In genomic region chr10:45486603-45486946, GRCm38 (mm10) we compare ENCODE assay signal across 9 mouse cellular contexts. TPM values are rescaled to one million over a fixed set of nuclear protein-coding genes. Genes with fewer than 3 reads are reported as not detected.
DNase-seq lines count a peak whose midpoint lies in the region; ATAC-seq lines count a peak whose summit lies in the region.
"Had no signal": no experiment of that assay in that cellular context is flagged by ENCODE, and none has a peak within 500 bp of the region (broad histone marks: within the 10 kb centered on the region; RNA-seq: fewer than 3 reads in every experiment).

No protein-coding gene starts in this region.

- ATAC-seq in heart, embryonic 15.5 days (replicated peaks; ENCODE audit: insufficient number of reproducible peaks, insufficient read depth, low FRiP score, low read depth), result 0 out of 2 replicates have a peak, but pooled peaks have one; percentile 56
- ATAC-seq in common myeloid progenitor, adult 5-6 weeks (replicated peaks; ENCODE audit: low read depth, poor library complexity, severe bottlenecking), result peak; percentile 43; the same call in 1 of the 2 replicates
- no peak for ATAC-seq in midbrain, embryonic 11.5 days (ENCODE audit: low FRiP score)

- no peaks in the 10 kb centered on the region for H3K9me3 ChIP-seq in heart, embryonic 15.5 days (replicated peaks)
- H3K9me3 ChIP-seq in hindbrain, embryonic 10.5 days, result no peaks in the 10 kb centered on the region
- H3K9me3 ChIP-seq in midbrain, embryonic 11.5 days (ENCODE audit: control insufficient read depth, low read length), result no peaks in the 10 kb centered on the region

- H3K4me1 ChIP-seq in heart, embryonic 15.5 days (replicated peaks), result peaks cover 12% of the 10 kb centered on the region
- H3K4me1 ChIP-seq in hindbrain, embryonic 10.5 days (replicated peaks), result peaks cover 6% of the 10 kb centered on the region; the same call in 1 of the 2 replicates
- no peaks in the 10 kb centered on the region for H3K4me1 ChIP-seq in midbrain, embryonic 11.5 days (ENCODE audit: control insufficient read depth, insufficient read depth, low read length)

- DNase-seq in heart, adult 11 months, result no peak
- DNase-seq in hindbrain, embryonic 10.5 days (ENCODE audit: low spot score), result peak; percentile 86
- no peak for DNase-seq in midbrain, embryonic 11.5 days (ENCODE audit: low spot score, missing footprints)
- no peak for DNase-seq in spleen, adult 18-20 months
- DNase-seq in left cerebral cortex, postnatal 25 days (ENCODE audit: low spot score in 2 of 2), result no peak
- no peak for DNase-seq in gastrocnemius, postnatal 14 days

- H3K36me3 ChIP-seq in heart, embryonic 15.5 days, result no peaks in the 10 kb centered on the region
- no peaks in the 10 kb centered on the region for H3K36me3 ChIP-seq in hindbrain, embryonic 10.5 days
- H3K36me3 ChIP-seq in midbrain, embryonic 11.5 days (ENCODE audit: control insufficient read depth, insufficient read depth, low read length), result no peaks in the 10 kb centered on the region

- intact Hi-C loops in left cerebral cortex, postnatal 25 days (cut with DNase I), result loop anchor here (5.0 kb wide), 1 partner anchor 959 kb away; the partner anchor contains the start of gene Prdm1
- intact Hi-C loops in gastrocnemius, postnatal 14 days (cut with DNase I; ENCODE audit: low total_unique reads), result no loop called here

- peaks cover 27% of the 10 kb centered on the region for H3K27me3 ChIP-seq in heart, embryonic 15.5 days
- no peaks in the 10 kb centered on the region for H3K27me3 ChIP-seq in hindbrain, embryonic 10.5 days (ENCODE audit: insufficient read depth, poor library complexity, severe bottlenecking)
- no peaks in the 10 kb centered on the region for H3K27me3 ChIP-seq in midbrain, embryonic 11.5 days (ENCODE audit: control insufficient read depth, insufficient read depth, low read length)

- under 1% methylated on average over 36 of the region's 40 CpGs for WGBS in heart, embryonic 15.5 days
- WGBS in hindbrain, embryonic 10.5 days, result under 1% methylated on average over 40 of the region's 40 CpGs
- under 1% methylated on average over 37 of the region's 40 CpGs for WGBS in midbrain, embryonic 11.5 days

- H3K4me2 ChIP-seq in heart, embryonic 15.5 days, result peak overlapping the region; percentile 98
- peak overlapping the region; percentile 79 for H3K4me2 ChIP-seq in midbrain, embryonic 11.5 days

- no peak overlapping the region for H3K27ac ChIP-seq in heart, embryonic 15.5 days
- H3K27ac ChIP-seq in hindbrain, embryonic 10.5 days, result peak overlapping the region; percentile 96
- H3K27ac ChIP-seq in midbrain, embryonic 11.5 days (ENCODE audit: low read depth, low read length), result peak overlapping the region; percentile 86

- H3K9ac ChIP-seq in heart, embryonic 15.5 days, result peak overlapping the region; percentile 47
- peak overlapping the region; percentile 88 for H3K9ac ChIP-seq in midbrain, embryonic 11.5 days (ENCODE audit: low read length)

- H3K4me3 ChIP-seq in heart, embryonic 15.5 days, result peak overlapping the region; percentile 76
- H3K4me3 ChIP-seq in hindbrain, embryonic 10.5 days, result peak overlapping the region; percentile 82
- peak overlapping the region; percentile 69 for H3K4me3 ChIP-seq in midbrain, embryonic 11.5 days (ENCODE audit: low read depth, low read length)

RNA-seq across cellular contexts. Expression of gene Lin28b, which starts 0.4 kb away (rescaled TPM):
- 2.2 and 3.5 TPM in 2 replicates for polyA plus RNA-seq in heart, embryonic 15.5 days (2015; fragmentation: Nextera tagmentation; extraction: Ambion mirVana)
- 0.10 TPM in 1 of 2 replicates, not detected in the other for total RNA-seq in common myeloid progenitor, adult 5-6 weeks (2017)
- 19.9 and 40.8 TPM in 2 replicates for polyA plus RNA-seq in hindbrain, embryonic 10.5 days (2016; fragmentation: Nextera tagmentation; extraction: Ambion mirVana)
- 27.3 and 27.5 TPM in 2 replicates for polyA plus RNA-seq in midbrain, embryonic 11.5 days (2014; fragmentation: Nextera tagmentation; extraction: Ambion mirVana)
- total RNA-seq in left cerebral cortex, postnatal 25 days (2021), result 1 to 10 TPM; 3.9 to 5.3 TPM
- not detected for total RNA-seq in gastrocnemius, postnatal 14 days (2021)
- polyA plus RNA-seq: gonadal fat pad, adult 2 months had no signal
